Mouse (Mus musculus) frontal cortex, adult (tissue): ENCODE measurements around the gene Pkp2.

Experiments
- ATAC-seq: cut with Nextera tagmentation; 2 replicates; pipeline ENCODE4 v1.9.2; 2017; ENCODE audit warnings: mild to moderate bottlenecking, moderate library complexity, mixed read lengths; ENCODE audit not compliant: low TSS enrichment

The Pkp2 gene

DNA sequence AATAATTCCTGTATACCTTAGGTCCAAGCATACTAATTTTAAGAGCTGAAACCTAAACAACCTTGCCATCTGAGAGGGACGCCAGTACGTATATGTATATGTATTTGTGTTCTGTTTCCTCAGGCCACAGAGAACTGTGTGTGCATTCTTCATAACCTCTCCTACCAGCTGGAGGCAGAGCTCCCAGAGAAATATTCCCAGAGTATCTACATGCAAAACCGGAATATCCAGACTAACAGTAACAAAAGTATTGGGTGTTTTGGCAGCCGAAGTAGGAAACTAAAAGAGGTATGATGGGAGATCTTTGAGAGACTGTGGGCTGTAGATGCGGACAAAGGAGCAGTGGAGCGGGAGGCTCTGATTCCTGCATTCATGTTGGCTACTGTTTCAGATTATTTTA, 48.4 kb downstream of the Pkp2 start:
- no peak for ATAC-seq

GRCm38 (mm10) chr16:16262436-16262835, 49.3 kb downstream of the Pkp2 start:
- ATAC-seq = no peak

DNA sequence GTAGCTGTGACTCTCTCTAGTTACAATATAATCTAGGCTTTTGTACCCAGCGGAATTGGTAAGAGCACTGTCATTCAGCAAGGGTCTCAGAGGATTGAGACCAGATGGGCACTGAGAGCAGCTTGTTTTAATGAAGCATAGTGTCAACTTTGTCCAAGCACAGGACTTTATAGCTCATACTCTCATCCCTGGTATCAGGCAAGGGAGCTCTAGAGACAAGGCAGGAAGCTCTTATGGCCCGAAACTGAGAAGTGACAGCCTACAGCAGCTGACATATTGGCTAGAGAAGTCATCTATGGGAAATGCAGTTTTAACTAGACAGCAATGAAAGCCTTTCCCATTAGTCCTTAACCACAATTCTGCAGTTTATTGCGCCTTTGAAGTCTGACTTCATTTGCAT, 59.9 kb downstream of the Pkp2 start:
- ATAC-seq = no peak

DNA sequence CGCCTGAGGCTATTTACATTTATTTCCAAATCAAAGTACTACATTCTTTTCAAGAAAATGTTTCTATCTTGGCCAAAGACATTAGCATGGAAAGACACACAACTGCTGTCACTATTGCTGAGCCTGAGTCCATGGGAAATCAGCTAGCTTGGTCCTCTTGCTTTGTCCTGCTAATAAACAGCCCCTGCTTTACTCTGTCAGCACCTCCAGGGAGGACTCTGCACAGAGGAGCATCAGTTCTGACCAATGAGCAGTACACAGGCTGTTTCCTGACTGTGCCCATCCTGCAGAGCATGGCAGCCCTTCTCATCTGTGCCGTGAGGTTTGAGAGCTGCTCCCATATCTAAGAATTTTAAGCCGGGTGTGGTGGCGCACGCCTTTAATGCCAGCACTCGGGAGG, 60.6 kb downstream of the Pkp2 start:
- no peak for ATAC-seq

DNA sequence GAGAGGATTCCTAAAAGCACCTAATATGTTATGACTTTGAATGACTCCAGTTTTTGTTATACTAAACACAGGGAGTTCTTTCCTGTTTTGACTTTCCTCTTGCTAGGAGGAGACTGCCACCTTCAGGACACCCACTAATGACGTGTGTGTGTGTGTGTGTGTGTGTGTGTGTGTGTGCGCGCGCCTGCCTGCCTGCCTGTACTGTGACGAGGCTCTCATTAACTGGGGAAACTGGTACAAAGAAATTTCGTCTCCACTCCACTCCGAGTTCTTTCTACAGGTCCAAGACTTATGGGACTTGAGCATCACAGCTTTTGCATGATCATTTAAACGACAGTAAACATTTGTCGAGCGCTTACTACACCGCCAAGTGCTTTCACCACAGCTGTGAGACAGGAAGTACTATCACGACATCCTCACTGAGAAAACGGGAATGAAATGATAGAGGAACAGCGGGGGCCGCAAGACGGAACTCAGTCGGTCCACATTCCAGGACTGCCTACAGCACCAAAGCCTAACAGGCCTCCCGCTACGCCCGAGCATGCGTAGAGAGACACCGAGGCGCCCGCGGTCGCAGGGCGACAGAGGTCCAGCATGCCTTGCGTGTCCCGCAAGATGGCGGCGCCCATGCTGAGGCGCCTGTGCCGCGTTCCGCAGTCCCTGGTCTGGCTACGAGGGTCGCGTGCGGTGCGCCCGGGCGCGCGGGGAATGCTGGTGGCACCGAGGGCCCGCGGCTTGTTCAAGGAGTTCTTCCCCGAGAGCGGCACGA, 89.4 kb downstream of the Pkp2 start, which contains the start of gene Yars2:
Gene Yars2 (plus strand): TSS at position 597 of the 769 bp plus-strand sequence.
- ATAC-seq = peak; percentile 98

- ATAC-seq = peak; percentile 60
These were observed 90.2 kb downstream of the Pkp2 start for GRCm38 (mm10) chr16:16303138-16303827.

GRCm38 (mm10) chr16:16303888-16304287, 90.8 kb downstream of the Pkp2 start:
- ATAC-seq = no peak

- ATAC-seq = no peak
These were observed 98.2 kb downstream of the Pkp2 start for GRCm38 (mm10) chr16:16311319-16311718.
